Mouse (Mus musculus) fat pad, adult 2 months (tissue): ENCODE data around the gene Doc2b.
"Not testable (repeated sequence)": the region's sequence is repeated elsewhere in the genome, so short reads cannot be mapped to it uniquely, and the experiment has no call there.

ENCODE experiments used
- DNase-seq: peaks from one replicate; pipeline ENCODE4 v3.0.0-alpha.2; 2011; ENCODE audit warnings: low read depth, low spot score; ENCODE audit errors: extremely low read depth

The Doc2b gene

DNA sequence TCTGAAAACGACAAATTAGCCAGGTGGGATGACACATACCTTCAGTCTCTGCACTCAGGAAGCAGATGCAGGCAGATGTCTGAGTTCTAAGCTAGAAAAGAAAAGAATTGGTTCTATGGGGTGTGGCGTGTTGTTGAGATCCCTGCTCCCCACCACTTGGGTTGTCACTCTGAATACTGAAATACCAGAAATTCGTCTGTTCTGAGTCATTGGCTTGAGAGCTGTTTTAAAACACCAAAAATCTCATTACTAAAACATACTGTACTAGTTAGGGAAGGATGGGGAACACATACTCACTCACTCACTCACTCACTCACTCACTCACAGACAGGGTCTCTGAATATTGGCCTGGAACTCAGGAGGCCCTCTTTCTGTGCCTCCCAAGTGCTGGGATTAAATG, 58.9 kb downstream of the Doc2b start:
- no peak for DNase-seq

DNA sequence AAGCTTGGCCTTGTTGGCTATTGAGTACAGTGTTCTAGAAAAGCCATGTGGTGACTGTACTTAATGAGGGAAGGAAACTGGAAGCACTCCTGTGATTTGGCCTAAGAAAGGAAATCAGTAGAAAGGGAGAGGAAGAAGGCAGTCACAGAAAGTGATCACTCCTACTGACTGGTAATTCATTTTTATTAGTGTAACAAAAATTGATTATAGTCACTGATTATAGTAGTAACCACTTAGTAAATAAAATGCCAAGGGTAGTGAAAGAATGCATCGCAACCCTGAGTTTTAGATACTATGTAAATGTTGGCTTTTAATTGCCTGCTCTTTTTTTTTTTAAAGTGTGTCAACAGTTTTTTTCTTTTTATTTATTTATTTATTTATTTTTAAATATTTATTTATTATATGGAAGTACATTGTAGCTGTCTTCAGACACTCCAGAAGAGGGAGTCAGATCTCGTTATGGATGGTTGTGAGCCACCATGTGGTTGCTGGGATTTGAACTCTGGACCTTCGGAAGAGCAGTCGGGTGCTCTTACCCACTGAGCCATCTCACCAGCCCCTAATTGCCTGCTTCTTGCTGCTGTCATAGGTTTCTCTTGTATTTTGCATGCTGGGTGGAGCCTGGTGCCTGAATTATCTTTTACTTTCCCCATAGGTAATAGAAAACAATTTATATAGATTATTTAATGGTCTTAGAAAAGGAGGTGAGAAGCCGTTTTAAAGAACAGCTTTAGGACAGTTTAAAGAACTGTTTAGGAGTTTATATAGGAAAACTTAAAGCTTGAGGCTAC, 60.2 kb downstream of the Doc2b start:
- no peak for DNase-seq

DNA sequence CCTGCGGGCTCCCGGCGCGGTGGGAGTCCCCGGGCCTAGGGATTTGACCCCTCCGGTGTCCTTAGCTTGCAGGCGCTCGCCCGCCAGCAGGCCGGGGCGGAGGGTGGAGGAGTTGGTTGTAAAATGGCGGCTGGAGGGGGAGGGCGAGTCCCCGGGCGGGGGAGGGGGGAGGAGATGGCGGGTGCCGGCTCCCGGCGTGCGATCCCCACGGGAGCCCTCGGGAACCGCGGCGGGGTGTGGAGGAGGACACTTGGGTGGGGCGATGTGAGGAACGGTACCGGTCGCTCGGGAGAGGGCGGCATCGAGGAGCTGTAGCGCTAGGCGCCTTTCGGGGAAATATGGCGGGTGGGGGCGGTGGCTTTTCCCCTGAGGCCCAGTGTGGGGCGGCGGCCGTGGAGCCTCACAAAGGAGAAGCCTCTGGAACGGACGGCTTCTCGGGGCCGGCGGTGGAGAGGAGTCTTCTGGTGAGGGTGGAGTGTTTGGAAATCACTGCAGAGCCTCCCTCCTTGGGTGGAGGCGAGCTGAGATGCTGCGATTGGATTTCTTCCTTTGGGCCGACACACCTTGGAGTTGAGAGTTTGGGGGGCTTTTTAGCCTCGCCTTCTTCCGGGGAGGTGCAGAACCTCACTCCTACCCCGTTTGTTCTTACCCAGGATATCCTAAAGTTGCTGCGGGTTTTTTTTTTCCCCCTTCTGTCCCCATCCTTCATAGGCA, 62.5 kb downstream of the Doc2b start:
- no peak for DNase-seq

DNA sequence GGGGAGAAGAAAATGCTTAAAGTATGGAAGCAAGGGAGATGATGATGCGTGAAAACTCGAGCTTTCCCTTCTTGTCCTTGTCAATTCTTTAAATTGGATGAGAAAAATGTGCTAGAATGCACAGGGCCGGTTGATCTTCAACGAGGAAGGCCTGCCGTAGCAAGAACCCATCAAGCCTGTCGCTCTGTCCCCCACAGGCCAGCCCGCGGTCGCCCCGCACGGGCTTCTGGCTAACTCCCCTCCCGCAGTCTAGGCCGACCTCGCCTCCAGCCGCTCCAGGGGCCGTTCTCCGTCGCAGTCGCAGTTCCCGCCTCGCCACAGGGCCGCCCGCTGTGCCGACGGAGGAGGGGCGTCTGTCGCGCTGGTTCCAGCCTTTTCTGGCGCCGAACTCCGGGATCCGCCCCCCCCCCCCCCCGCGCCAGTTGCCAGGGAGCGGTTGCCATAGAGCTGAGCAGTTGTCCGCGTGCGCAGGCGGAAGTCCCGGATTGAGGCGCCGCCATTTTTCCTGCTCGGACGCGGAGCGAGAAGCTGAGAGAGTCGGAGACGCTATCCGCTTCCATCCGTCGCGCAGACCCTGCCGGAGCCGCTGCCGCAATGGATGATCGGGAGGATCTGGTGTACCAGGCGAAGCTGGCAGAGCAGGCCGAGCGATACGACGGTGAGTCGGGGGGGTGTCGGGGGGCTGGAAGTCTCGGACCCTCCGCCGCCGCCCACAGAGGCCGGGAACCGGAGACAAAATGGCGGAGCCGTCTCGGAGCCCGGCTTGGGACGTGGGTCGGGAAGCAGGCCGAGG, 63.2 kb downstream of the Doc2b start, which contains the start of gene Ywhae:
Gene Ywhae (plus strand): TSS at position 436 of the 793 bp plus-strand sequence.
- no peak for DNase-seq

DNA sequence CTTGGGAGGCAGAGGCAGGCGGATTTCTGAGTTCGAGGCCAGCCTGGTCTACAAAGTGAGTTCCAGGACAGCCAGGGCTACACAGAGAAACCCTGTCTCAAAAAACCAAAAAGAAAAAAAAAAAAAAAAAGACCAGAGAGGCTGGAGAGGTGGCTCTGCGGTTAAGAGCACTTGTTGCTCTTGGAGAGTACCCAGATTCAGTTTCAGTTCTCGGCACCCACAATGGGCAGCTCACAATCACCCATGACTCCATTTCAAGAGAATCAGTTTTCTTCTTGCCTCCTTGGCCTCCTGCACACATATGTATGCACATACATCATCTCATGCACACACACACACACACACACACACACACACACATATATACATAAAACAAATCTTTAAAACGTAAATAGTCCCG, 68.2 kb downstream of the Doc2b start:
- DNase-seq, result not testable (repeated sequence)

DNA sequence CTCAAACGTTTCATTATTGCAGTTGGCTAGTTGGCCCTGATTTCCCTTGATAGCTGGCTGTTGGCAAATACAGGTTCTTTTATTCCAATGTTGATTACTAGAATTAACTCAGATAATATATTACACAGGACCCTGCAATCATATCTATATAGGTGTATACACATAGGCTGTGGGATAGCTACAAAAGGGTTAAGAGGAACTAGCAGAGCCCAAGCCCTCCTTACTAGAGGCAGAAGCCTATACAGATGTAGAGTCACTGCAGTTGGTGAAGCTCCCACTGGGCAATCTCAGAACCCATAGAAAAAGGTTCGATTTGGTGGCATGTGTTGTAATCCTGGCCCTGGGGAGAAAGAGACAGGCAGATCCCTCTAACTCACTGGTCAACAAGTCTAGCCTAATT, 68.7 kb downstream of the Doc2b start:
- no peak for DNase-seq

DNA sequence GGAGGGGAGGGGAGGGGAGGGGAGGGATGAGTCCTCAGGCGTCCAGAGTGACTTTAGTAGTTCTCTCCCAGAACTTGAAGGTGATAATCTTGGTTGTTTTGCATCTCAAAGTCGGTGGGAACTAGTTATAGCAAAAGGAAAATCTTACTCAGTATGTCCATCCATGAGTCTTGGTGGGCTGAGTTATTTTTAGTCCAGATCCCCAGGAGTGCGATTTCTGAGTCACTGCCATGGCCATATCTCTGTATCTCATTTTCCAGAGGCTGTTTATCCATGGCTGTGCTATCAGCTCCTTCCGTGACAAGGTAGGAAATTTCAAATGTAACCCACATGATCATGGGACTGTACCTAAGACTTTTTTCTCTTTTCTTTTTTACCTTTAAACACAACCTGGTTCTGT, 73.5 kb downstream of the Doc2b start:
- no peak for DNase-seq
